In genomic region chr2:26603159-26603558, GRCm38 (mm10) we compare ENCODE assay signal across 8 mouse cellular contexts. TPM values are rescaled to one million over a fixed set of nuclear protein-coding genes. Genes with fewer than 3 reads are reported as not detected.
A peak's percentile ranks its signal among the peaks of the same experiment; 100 is the strongest.
DNase-seq lines count a peak whose midpoint lies in the region; ATAC-seq and TF ChIP-seq lines count a peak whose summit lies in the region.

No protein-coding gene starts in this region.

- H3K9me3 ChIP-seq in embryonic facial prominence, embryonic 10.5 days = no peaks in the 10 kb centered on the region
- H3K9me3 ChIP-seq in intestine, postnatal 0 days (ENCODE audit: control insufficient read depth) = no peaks in the 10 kb centered on the region
- no peaks in the 10 kb centered on the region for H3K9me3 ChIP-seq in neural tube, embryonic 12.5 days

- H3K27ac ChIP-seq in embryonic facial prominence, embryonic 10.5 days (replicated peaks) = peak overlapping the region; percentile 84; the same call in 1 of the 2 replicates
- H3K27ac ChIP-seq in intestine, postnatal 0 days (ENCODE audit: low read depth, low read length) = peak overlapping the region; percentile 94
- no peak overlapping the region for H3K27ac ChIP-seq in neural tube, embryonic 12.5 days

- peak overlapping the region; percentile 83 for H3K9ac ChIP-seq in intestine, postnatal 0 days (ENCODE audit: low read depth, low read length)
- H3K9ac ChIP-seq in neural tube, embryonic 12.5 days = 0 out of 2 replicates have a peak overlapping the region, but pooled peaks have one; percentile 61

- H3K36me3 ChIP-seq in embryonic facial prominence, embryonic 10.5 days (replicated peaks) = no peaks in the 10 kb centered on the region
- no peaks in the 10 kb centered on the region for H3K36me3 ChIP-seq in intestine, postnatal 0 days (ENCODE audit: control insufficient read depth, insufficient read depth)
- no peaks in the 10 kb centered on the region for H3K36me3 ChIP-seq in neural tube, embryonic 12.5 days

- peak overlapping the region; percentile 89 for H3K4me3 ChIP-seq in lung, adult 2 months (replicated peaks; ENCODE audit: extremely low read depth, low read depth, low read length)
- peak overlapping the region; percentile 74 for H3K4me3 ChIP-seq in embryonic facial prominence, embryonic 10.5 days
- peak overlapping the region; percentile 68 for H3K4me3 ChIP-seq in intestine, postnatal 0 days (ENCODE audit: low read depth, low read length)
- peak overlapping the region; percentile 51 for H3K4me3 ChIP-seq in neural tube, embryonic 12.5 days

- peaks cover 15% of the 10 kb centered on the region for H3K4me1 ChIP-seq in lung, adult 2 months (ENCODE audit: control insufficient read depth, insufficient read depth, low read length)
- H3K4me1 ChIP-seq in embryonic facial prominence, embryonic 10.5 days = peaks cover 42% of the 10 kb centered on the region
- H3K4me1 ChIP-seq in intestine, postnatal 0 days (replicated peaks; ENCODE audit: control insufficient read depth, insufficient read depth, low read length) = peaks cover 5% of the 10 kb centered on the region; the same call in 1 of the 2 replicates
- H3K4me1 ChIP-seq in neural tube, embryonic 12.5 days = peaks cover 13% of the 10 kb centered on the region

- H3K4me2 ChIP-seq in intestine, postnatal 0 days (replicated peaks; ENCODE audit: low read depth) = peak overlapping the region; percentile 83
- H3K4me2 ChIP-seq in neural tube, embryonic 12.5 days (replicated peaks) = peak overlapping the region; percentile 88

- 6% methylated on average over 6 of the region's 6 CpGs for WGBS in lung, adult 2 months
- 27% methylated on average over 6 of the region's 6 CpGs for WGBS in embryonic facial prominence, embryonic 10.5 days
- 11% methylated on average over 6 of the region's 6 CpGs for WGBS in intestine, postnatal 0 days
- WGBS in neural tube, embryonic 12.5 days = 14% methylated on average over 6 of the region's 6 CpGs

- TF ChIP-seq CTCF in lung, adult 2 months (IDR thresholded peaks at IDR 0.05; ENCODE audit: insufficient read depth, low read length) = no peak
- no peak for TF ChIP-seq CTCF in intestine, postnatal 0 days (IDR thresholded peaks at IDR 0.05; ENCODE audit: low read depth)

- ATAC-seq in intestine, postnatal 0 days = no peak
- ATAC-seq in neural tube, embryonic 12.5 days (ENCODE audit: low FRiP score, low read depth) = 0 out of 2 replicates have a peak, but pooled peaks have one; percentile 14

- no peak for DNase-seq in lung, adult 2 months
- DNase-seq in lung, postnatal 36 days = no peak
- DNase-seq in embryonic facial prominence, embryonic 10.5 days (ENCODE audit: low spot score) = no peak
- DNase-seq in ovary, postnatal 36 days (ENCODE audit: low spot score) = no peak
- no peak for DNase-seq in cerebellum, adult 9-10 months
- no peak for DNase-seq in cerebellum, postnatal 25 days

- TF ChIP-seq POLR2A in lung, adult 2 months (IDR thresholded peaks at IDR 0.05; ENCODE audit: borderline replicate concordance, extremely low read depth, low read depth, low read length) = no peak

- H3K27me3 ChIP-seq in embryonic facial prominence, embryonic 10.5 days (replicated peaks; ENCODE audit: low read depth, poor library complexity, severe bottlenecking) = peaks cover 67% of the 10 kb centered on the region
- no peaks in the 10 kb centered on the region for H3K27me3 ChIP-seq in intestine, postnatal 0 days (replicated peaks; ENCODE audit: control insufficient read depth, insufficient read depth, low read length)
- peaks cover 31% of the 10 kb centered on the region for H3K27me3 ChIP-seq in neural tube, embryonic 12.5 days (replicated peaks)

RNA-seq across cellular contexts. Expression of gene Agpat2, which starts 1.1 kb away (rescaled TPM):
- 106 and 134 TPM in 2 replicates for polyA plus RNA-seq in lung, adult 2 months (2012; rRNA removed)
- 12.4 and 12.9 TPM in 2 replicates for polyA plus RNA-seq in embryonic facial prominence, embryonic 10.5 days (2016; fragmentation: Nextera tagmentation; extraction: Ambion mirVana)
- 124 and 128 TPM in 2 replicates for polyA plus RNA-seq in intestine, postnatal 0 days (2015; fragmentation: Nextera tagmentation; extraction: Ambion mirVana)
- 7.1 TPM in 2 replicates for polyA plus RNA-seq in neural tube, embryonic 12.5 days (2016; fragmentation: Nextera tagmentation; extraction: Ambion mirVana)

RNA-seq across cellular contexts. Expression of gene Gm20532, which starts 16.7 kb away (rescaled TPM):
- not detected in 2 replicates for polyA plus RNA-seq in lung, adult 2 months (2012; rRNA removed)
- polyA plus RNA-seq in embryonic facial prominence, embryonic 10.5 days (2016; fragmentation: Nextera tagmentation; extraction: Ambion mirVana) = not detected in 2 replicates
- not detected in 2 replicates for polyA plus RNA-seq in intestine, postnatal 0 days (2015; fragmentation: Nextera tagmentation; extraction: Ambion mirVana)
- not detected in 2 replicates for polyA plus RNA-seq in neural tube, embryonic 12.5 days (2016; fragmentation: Nextera tagmentation; extraction: Ambion mirVana)

RNA-seq across cellular contexts. Expression of gene Egfl7, which starts 23.3 kb away (rescaled TPM):
- polyA plus RNA-seq in lung, adult 2 months (2012; rRNA removed) = 1,942 and 2,032 TPM in 2 replicates
- polyA plus RNA-seq in embryonic facial prominence, embryonic 10.5 days (2016; fragmentation: Nextera tagmentation; extraction: Ambion mirVana) = 93.2 and 96.6 TPM in 2 replicates
- 54.4 and 65.2 TPM in 2 replicates for polyA plus RNA-seq in intestine, postnatal 0 days (2015; fragmentation: Nextera tagmentation; extraction: Ambion mirVana)
- polyA plus RNA-seq in neural tube, embryonic 12.5 days (2016; fragmentation: Nextera tagmentation; extraction: Ambion mirVana) = 74.8 and 76.1 TPM in 2 replicates

RNA-seq across cellular contexts. Expression of gene Fam69b, which starts 25.1 kb away (rescaled TPM):
- polyA plus RNA-seq in lung, adult 2 months (2012; rRNA removed) = 13.1 and 15.1 TPM in 2 replicates
- polyA plus RNA-seq in embryonic facial prominence, embryonic 10.5 days (2016; fragmentation: Nextera tagmentation; extraction: Ambion mirVana) = 39.9 and 43.8 TPM in 2 replicates
- 6.8 and 6.9 TPM in 2 replicates for polyA plus RNA-seq in intestine, postnatal 0 days (2015; fragmentation: Nextera tagmentation; extraction: Ambion mirVana)
- polyA plus RNA-seq in neural tube, embryonic 12.5 days (2016; fragmentation: Nextera tagmentation; extraction: Ambion mirVana) = 66.1 and 76.2 TPM in 2 replicates

Comparison
In these comparisons a context has a peak if more than half of its experiments do, and no peak if none do; other contexts are left out.
1. RNA of gene Egfl7, which starts 23.3 kb away (polyA plus RNA-seq): 1,942 to 2,032 TPM in lung, adult 2 months; 93.2 to 96.6 TPM in embryonic facial prominence, embryonic 10.5 days, 74.8 to 76.1 TPM in neural tube, embryonic 12.5 days and 54.4 to 65.2 TPM in intestine, postnatal 0 days; every median in the first group is over 10 times any median in the second.
2. Peak in every context shown above with its lines, with median percentiles within 50 percentile points of each other: H3K4me3 ChIP-seq.